Mouse (Mus musculus): ENCODE data around the gene Plekho1. TPM values are rescaled to one million over a fixed set of nuclear protein-coding genes. Genes with fewer than 3 reads are reported as not detected.
"Not testable (repeated sequence)": the region's sequence is repeated elsewhere in the genome, so short reads cannot be mapped to it uniquely, and the experiment has no call there.

Plekho1 gene
- total and polyA plus RNA-seq, 3 experiments = 65.4 to 82.8 (median 67.5) TPM

DNA sequence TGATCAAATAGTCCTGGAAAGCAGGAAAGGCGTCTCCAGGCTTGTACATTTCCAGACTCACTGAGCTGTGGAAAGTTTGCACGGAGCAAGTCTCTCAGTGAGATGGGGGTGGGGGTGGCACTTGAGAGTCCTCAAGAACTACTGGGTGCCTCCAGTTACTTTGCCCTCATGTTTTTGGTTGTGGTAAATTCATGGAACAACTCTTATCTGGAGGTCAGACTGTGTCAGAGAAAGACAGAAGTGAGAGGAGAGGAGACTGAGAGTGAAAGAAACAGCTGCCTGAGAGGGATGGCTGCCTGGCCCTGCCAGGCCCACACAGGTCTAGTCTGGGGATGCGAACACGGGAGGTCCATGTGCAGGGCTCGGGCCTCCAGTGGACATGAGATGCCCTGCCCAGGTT, 40.5 kb downstream of the Plekho1 start:
- WGBS = 83% methylated on average over 5 of the region's 5 CpGs
- no peak for TF ChIP-seq POLR2A (IDR thresholded peaks at IDR 0.05; ENCODE audit: insufficient read depth, low read depth, low read length)
- TF ChIP-seq EP300 (IDR thresholded peaks at IDR 0.05; ENCODE audit: insufficient read depth, low read depth, low read length) = no peak
- TF ChIP-seq CTCF (IDR thresholded peaks at IDR 0.05) = no peak
- no peaks in the 10 kb centered on the region for H3K36me3 ChIP-seq (ENCODE audit: control insufficient read depth, insufficient read depth, low read length)
- no peak overlapping the region for H3K4me3 ChIP-seq
- H3K9ac ChIP-seq (ENCODE audit: low read depth, low read length) = no peak overlapping the region
- no peaks in the 10 kb centered on the region for H3K79me2 ChIP-seq (replicated peaks; ENCODE audit: control insufficient read depth, insufficient read depth, low read length)
- DNase-seq = no peak
- H3K27me3 ChIP-seq (ENCODE audit: control insufficient read depth, insufficient read depth, low read length) = no peaks in the 10 kb centered on the region
- no peak overlapping the region for H3K27ac ChIP-seq
- intact Hi-C loops (cut with DNase I) = no loop called here
- H3K4me1 ChIP-seq (ENCODE audit: control insufficient read depth, insufficient read depth, low read length) = peaks cover 6% of the 10 kb centered on the region

DNA sequence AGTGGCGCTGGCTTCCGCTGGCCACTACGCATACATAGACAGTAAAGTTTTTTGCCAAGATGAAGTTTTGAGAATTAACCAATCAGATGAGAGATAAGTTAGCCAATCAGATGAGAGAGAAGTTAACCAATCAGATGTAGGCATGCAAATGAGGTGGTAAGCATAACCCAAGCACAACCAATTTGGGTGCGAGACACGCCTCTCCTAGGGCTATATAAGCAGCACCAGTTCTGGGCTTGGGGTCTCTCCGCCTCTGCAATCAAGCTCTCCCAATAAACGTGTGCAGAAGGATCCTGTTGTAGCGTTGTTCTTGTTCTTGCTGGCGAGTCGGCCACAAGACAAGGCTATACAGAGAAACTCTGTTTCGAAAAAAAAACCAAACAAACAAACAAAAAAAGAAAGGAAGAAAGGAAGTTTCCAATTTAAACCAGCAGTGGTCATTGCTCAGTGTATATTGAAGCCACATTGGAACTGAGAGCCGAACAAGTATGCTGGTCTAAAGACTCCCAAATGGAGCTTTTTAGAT, 41.1 kb downstream of the Plekho1 start:
- H3K4me3 ChIP-seq; H3K27me3 ChIP-seq (ENCODE audit: control insufficient read depth, insufficient read depth, low read length); DNase-seq; H3K4me1 ChIP-seq (ENCODE audit: control insufficient read depth, insufficient read depth, low read length); H3K27ac ChIP-seq; H3K79me2 ChIP-seq (replicated peaks; ENCODE audit: control insufficient read depth, insufficient read depth, low read length); H3K9ac ChIP-seq (ENCODE audit: low read depth, low read length); H3K36me3 ChIP-seq (ENCODE audit: control insufficient read depth, insufficient read depth, low read length): not testable (repeated sequence)
- 91% methylated on average over 12 of the region's 12 CpGs for WGBS
- intact Hi-C loops (cut with DNase I) = loop anchor here (5.0 kb wide), 1 partner anchor 62 kb away; the partner anchor contains the start of genes Aph1a and BC028528

- TF ChIP-seq CTCF (IDR thresholded peaks at IDR 0.05) (0 out of 2 replicates have a peak, but pooled peaks have one; percentile 9), EP300 (IDR thresholded peaks at IDR 0.05; ENCODE audit: insufficient read depth, low read depth, low read length) (no peak), POLR2A (IDR thresholded peaks at IDR 0.05; ENCODE audit: insufficient read depth, low read depth, low read length) (no peak)
- Histone ChIP-seq H3K27me3 (ENCODE audit: control insufficient read depth, insufficient read depth, low read length) (no peaks in the 10 kb centered on the region), H3K9ac (ENCODE audit: low read depth, low read length) (no peak overlapping the region), H3K27ac (peak overlapping the region; percentile 69), H3K36me3 (ENCODE audit: control insufficient read depth, insufficient read depth, low read length) (no peaks in the 10 kb centered on the region), H3K4me3 (no peak overlapping the region), H3K79me2 (replicated peaks; ENCODE audit: control insufficient read depth, insufficient read depth, low read length) (no peaks in the 10 kb centered on the region), H3K4me1 (ENCODE audit: control insufficient read depth, insufficient read depth, low read length) (peaks cover 6% of the 10 kb centered on the region)
- DNase-seq = no peak
- 42% methylated on average over 3 of the region's 3 CpGs for WGBS
- intact Hi-C loops (cut with DNase I) = loop anchor here (5.0 kb wide), 1 partner anchor 61 kb away; the partner anchor contains the start of genes Aph1a and BC028528
Measured at GRCm38 (mm10) chr3:95953522-95953921, 42.3 kb downstream of the Plekho1 start.

- H3K36me3 ChIP-seq (ENCODE audit: control insufficient read depth, insufficient read depth, low read length) = no peaks in the 10 kb centered on the region
- peak overlapping the region; percentile 69 for H3K27ac ChIP-seq
- peaks cover 6% of the 10 kb centered on the region for H3K4me1 ChIP-seq (ENCODE audit: control insufficient read depth, insufficient read depth, low read length)
- TF ChIP-seq CTCF (IDR thresholded peaks at IDR 0.05) (no peak), POLR2A (IDR thresholded peaks at IDR 0.05; ENCODE audit: insufficient read depth, low read depth, low read length) (no peak), EP300 (IDR thresholded peaks at IDR 0.05; ENCODE audit: insufficient read depth, low read depth, low read length) (no peak)
- intact Hi-C loops (cut with DNase I) = loop anchor here (5.0 kb wide), 1 partner anchor 61 kb away; the partner anchor contains the start of genes Aph1a and BC028528
- no peaks in the 10 kb centered on the region for H3K27me3 ChIP-seq (ENCODE audit: control insufficient read depth, insufficient read depth, low read length)
- no peak for DNase-seq
- no peaks in the 10 kb centered on the region for H3K79me2 ChIP-seq (replicated peaks; ENCODE audit: control insufficient read depth, insufficient read depth, low read length)
- H3K4me3 ChIP-seq = no peak overlapping the region
- H3K9ac ChIP-seq (ENCODE audit: low read depth, low read length) = no peak overlapping the region
Measured at GRCm38 (mm10) chr3:95953023-95953422, 42.8 kb downstream of the Plekho1 start.

- not testable (repeated sequence) for H3K36me3 ChIP-seq (ENCODE audit: control insufficient read depth, insufficient read depth, low read length); DNase-seq; H3K79me2 ChIP-seq (replicated peaks; ENCODE audit: control insufficient read depth, insufficient read depth, low read length); H3K27me3 ChIP-seq (ENCODE audit: control insufficient read depth, insufficient read depth, low read length); H3K4me1 ChIP-seq (ENCODE audit: control insufficient read depth, insufficient read depth, low read length)
- peak overlapping the region; percentile 53; the same call in 1 of the 2 replicates for H3K9ac ChIP-seq (ENCODE audit: low read depth, low read length)
- WGBS = 57% methylated on average over 12 of the region's 12 CpGs
- H3K27ac ChIP-seq = peak overlapping the region; percentile 99
- intact Hi-C loops (cut with DNase I) = loop anchor here (5.0 kb wide), 1 partner anchor 59 kb away; the partner anchor contains the start of genes Aph1a and BC028528
- peak overlapping the region; percentile 82 for H3K4me3 ChIP-seq
Measured at GRCm38 (mm10) chr3:95951566-95951965, 44.2 kb downstream of the Plekho1 start.

GRCm38 (mm10) chr3:95950763-95951551, 44.8 kb downstream of the Plekho1 start:
- intact Hi-C loops (cut with DNase I) = loop anchor here (5.0 kb wide), 1 partner anchor 59 kb away; the partner anchor contains the start of genes Aph1a and BC028528
- Histone ChIP-seq H3K36me3 (ENCODE audit: control insufficient read depth, insufficient read depth, low read length) (no peaks in the 10 kb centered on the region), H3K4me3 (peak overlapping the region; percentile 82), H3K4me1 (ENCODE audit: control insufficient read depth, insufficient read depth, low read length) (peaks cover 1% of the 10 kb centered on the region; the same call in 1 of the 2 replicates), H3K27me3 (ENCODE audit: control insufficient read depth, insufficient read depth, low read length) (no peaks in the 10 kb centered on the region), H3K27ac (peak overlapping the region; percentile 99), H3K9ac (ENCODE audit: low read depth, low read length) (peak overlapping the region; percentile 53), H3K79me2 (replicated peaks; ENCODE audit: control insufficient read depth, insufficient read depth, low read length) (no peaks in the 10 kb centered on the region)
- DNase-seq = peak; percentile 92 to 94
- 2% methylated on average over 49 of the region's 49 CpGs for WGBS
- peak; percentile 92 for TF ChIP-seq POLR2A (IDR thresholded peaks at IDR 0.05; ENCODE audit: insufficient read depth, low read depth, low read length)
- TF ChIP-seq CTCF (IDR thresholded peaks at IDR 0.05) = no peak
- TF ChIP-seq EP300 (IDR thresholded peaks at IDR 0.05; ENCODE audit: insufficient read depth, low read depth, low read length) = peak; percentile 77

Data from heart, adult 2 months (tissue).